ENCODE assay signal across 21 mouse cellular contexts in the genomic region with DNA sequence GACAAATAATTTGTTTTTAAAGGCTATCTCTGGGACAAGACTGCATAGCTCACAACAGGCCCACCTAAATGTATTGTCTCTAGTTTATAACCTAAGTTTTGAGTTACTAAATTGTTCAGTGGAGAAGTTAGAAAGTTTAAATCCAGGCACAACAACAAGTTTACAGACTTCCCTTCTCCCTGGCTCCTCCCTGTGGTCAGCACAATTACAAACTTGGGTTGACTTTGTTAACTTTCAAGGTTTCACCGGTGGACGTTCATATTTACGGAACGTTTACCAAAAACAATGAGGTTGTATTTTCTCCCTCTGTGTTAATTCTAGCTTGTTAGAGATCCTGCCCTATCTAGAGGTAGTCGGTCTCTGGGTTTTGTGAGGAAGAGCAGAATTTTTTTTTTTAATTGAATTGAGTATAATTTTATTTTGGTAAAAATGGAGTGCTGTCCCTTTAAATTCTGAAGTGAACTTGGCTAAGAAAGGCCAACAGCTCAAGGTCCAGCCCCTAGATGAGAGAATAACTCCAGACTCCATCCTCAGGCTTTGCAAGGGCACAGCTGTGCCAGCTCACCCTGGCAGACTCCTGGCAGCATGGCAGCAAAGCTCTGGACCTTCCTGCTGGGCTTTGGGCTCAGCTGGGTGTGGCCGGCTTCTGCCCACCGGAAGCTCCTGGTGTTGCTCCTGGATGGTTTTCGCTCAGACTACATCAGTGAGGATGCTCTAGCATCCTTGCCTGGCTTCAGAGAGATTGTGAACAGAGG. TPM values are rescaled to one million over a fixed set of nuclear protein-coding genes. Genes with fewer than 3 reads are reported as not detected.
A peak's percentile ranks its signal among the peaks of the same experiment; 100 is the strongest.
DNase-seq lines count a peak whose midpoint lies in the region; ATAC-seq and TF ChIP-seq lines count a peak whose summit lies in the region.
"Had no signal": no experiment of that assay in that cellular context is flagged by ENCODE, and none has a peak within 500 bp of the region (broad histone marks: within the 10 kb centered on the region; RNA-seq: fewer than 3 reads in every experiment).

A gene (plus strand): TSS at position 502 of the 755 bp plus-strand sequence.

- no peaks in the 10 kb centered on the region for H3K4me1 ChIP-seq in kidney, embryonic 14.5 days (ENCODE audit: control insufficient read depth, insufficient read depth, low read length)
- peaks cover 3% of the 10 kb centered on the region; the same call in 1 of the 2 replicates for H3K4me1 ChIP-seq in lung, adult 2 months (ENCODE audit: control insufficient read depth, insufficient read depth, low read length)
- H3K4me1 ChIP-seq in kidney, postnatal 0 days (replicated peaks; ENCODE audit: insufficient read depth, low read length) = 0 out of 2 replicates have a peak, but pooled peaks cover 2% of the 10 kb centered on the region
- no peaks in the 10 kb centered on the region for H3K4me1 ChIP-seq in hindbrain, embryonic 10.5 days (replicated peaks)
- H3K4me1 ChIP-seq: embryonic facial prominence, embryonic 15.5 days; heart, embryonic 15.5 days; hindbrain, embryonic 12.5 days; liver, embryonic 12.5 days; neural tube, embryonic 12.5 days; stomach, embryonic 15.5 days had no signal

- ATAC-seq in kidney, embryonic 14.5 days (ENCODE audit: low FRiP score, low TSS enrichment) = no peak
- ATAC-seq in kidney, postnatal 0 days (replicated peaks; ENCODE audit: low FRiP score, low read depth) = peak; percentile 68; the same call in 1 of the 2 replicates
- ATAC-seq: liver, embryonic 12.5 days; lung, postnatal 0 days had no signal

- no peak within 1 kb of the TSS for H3K4me3 ChIP-seq in kidney, embryonic 14.5 days (ENCODE audit: low read length)
- no peak within 1 kb of the TSS for H3K4me3 ChIP-seq in lung, adult 2 months (replicated peaks; ENCODE audit: extremely low read depth, low read depth, low read length)
- no peak within 1 kb of the TSS for H3K4me3 ChIP-seq in kidney, postnatal 0 days (replicated peaks; ENCODE audit: low read depth, low read length)
- H3K4me3 ChIP-seq in hindbrain, embryonic 10.5 days = no peak within 1 kb of the TSS
- H3K4me3 ChIP-seq: embryonic facial prominence, embryonic 15.5 days; heart, embryonic 15.5 days; hindbrain, embryonic 12.5 days; liver, embryonic 12.5 days; neural tube, embryonic 12.5 days; stomach, embryonic 15.5 days had no signal

- H3K9me3 ChIP-seq in kidney, embryonic 14.5 days (ENCODE audit: control insufficient read depth, low read length) = no peaks in the 10 kb centered on the region
- no peaks in the 10 kb centered on the region for H3K9me3 ChIP-seq in kidney, postnatal 0 days (replicated peaks; ENCODE audit: low read length)
- no peaks in the 10 kb centered on the region for H3K9me3 ChIP-seq in hindbrain, embryonic 10.5 days
- H3K9me3 ChIP-seq: embryonic facial prominence, embryonic 15.5 days; heart, embryonic 15.5 days; hindbrain, embryonic 12.5 days; liver, embryonic 12.5 days; neural tube, embryonic 12.5 days; stomach, embryonic 15.5 days had no signal

- H3K27me3 ChIP-seq in kidney, embryonic 14.5 days (ENCODE audit: control insufficient read depth, insufficient read depth, low read length) = no peaks in the 10 kb centered on the region
- no peaks in the 10 kb centered on the region for H3K27me3 ChIP-seq in kidney, postnatal 0 days (ENCODE audit: insufficient read depth, low read length)
- no peaks in the 10 kb centered on the region for H3K27me3 ChIP-seq in hindbrain, embryonic 10.5 days (ENCODE audit: insufficient read depth, poor library complexity, severe bottlenecking)
- H3K27me3 ChIP-seq: embryonic facial prominence, embryonic 15.5 days; heart, embryonic 15.5 days; hindbrain, embryonic 12.5 days; liver, embryonic 12.5 days; neural tube, embryonic 12.5 days; stomach, embryonic 15.5 days had no signal

- no peak for TF ChIP-seq CTCF in lung, adult 2 months (IDR thresholded peaks at IDR 0.05; ENCODE audit: insufficient read depth, low read length)
- no peak for TF ChIP-seq CTCF in kidney, postnatal 0 days (IDR thresholded peaks at IDR 0.05; ENCODE audit: low read depth)

- H3K9ac ChIP-seq in kidney, embryonic 14.5 days (ENCODE audit: low read depth, low read length) = no peak within 1 kb of the TSS
- no peak within 1 kb of the TSS for H3K9ac ChIP-seq in kidney, postnatal 0 days (ENCODE audit: low read depth, low read length)
- H3K9ac ChIP-seq: embryonic facial prominence, embryonic 15.5 days; heart, embryonic 15.5 days; hindbrain, embryonic 12.5 days; liver, embryonic 12.5 days; neural tube, embryonic 12.5 days; stomach, embryonic 15.5 days had no signal

- DNase-seq in kidney, adult 11 months = peak; percentile 78
- no peak for DNase-seq in lung, adult 2 months
- DNase-seq in lung, adult 18-20 months = no peak
- peak; percentile 43 for DNase-seq in adrenal gland, postnatal 10 days
- DNase-seq in kidney, postnatal 0 days (ENCODE audit: low spot score) = no peak
- DNase-seq in urinary bladder, adult 18-20 months (ENCODE audit: low spot score in 2 of 2) = no peak
- no peak for DNase-seq in hindbrain, embryonic 10.5 days (ENCODE audit: low spot score)
- DNase-seq: gastrocnemius, postnatal 36 days; right cerebral cortex, adult 18-20 months; spleen, adult 18-20 months; thymus, postnatal 14 days had no signal

- H3K36me3 ChIP-seq in kidney, embryonic 14.5 days (ENCODE audit: control insufficient read depth, insufficient read depth, low read length) = no peaks in the 10 kb centered on the region
- H3K36me3 ChIP-seq in kidney, postnatal 0 days (ENCODE audit: insufficient read depth, low read length) = no peaks in the 10 kb centered on the region
- H3K36me3 ChIP-seq in hindbrain, embryonic 10.5 days = no peaks in the 10 kb centered on the region
- H3K36me3 ChIP-seq: embryonic facial prominence, embryonic 15.5 days; heart, embryonic 15.5 days; hindbrain, embryonic 12.5 days; liver, embryonic 12.5 days; neural tube, embryonic 12.5 days; stomach, embryonic 15.5 days had no signal

- TF ChIP-seq POLR2A in lung, adult 2 months (IDR thresholded peaks at IDR 0.05; ENCODE audit: borderline replicate concordance, extremely low read depth, low read depth, low read length) = no peak

- no peak within 1 kb of the TSS for H3K27ac ChIP-seq in kidney, embryonic 14.5 days (ENCODE audit: low read depth, low read length)
- no peak within 1 kb of the TSS for H3K27ac ChIP-seq in kidney, postnatal 0 days
- H3K27ac ChIP-seq in hindbrain, embryonic 10.5 days = no peak within 1 kb of the TSS
- H3K27ac ChIP-seq: embryonic facial prominence, embryonic 15.5 days; heart, embryonic 15.5 days; hindbrain, embryonic 12.5 days; liver, embryonic 12.5 days; neural tube, embryonic 12.5 days; stomach, embryonic 15.5 days had no signal

- H3K4me2 ChIP-seq in kidney, embryonic 14.5 days (replicated peaks; ENCODE audit: low read depth, low read length) = no peak within 1 kb of the TSS
- no peak within 1 kb of the TSS for H3K4me2 ChIP-seq in kidney, postnatal 0 days (ENCODE audit: low read length)
- H3K4me2 ChIP-seq: embryonic facial prominence, embryonic 15.5 days; heart, embryonic 15.5 days; hindbrain, embryonic 12.5 days; liver, embryonic 12.5 days; neural tube, embryonic 12.5 days; stomach, embryonic 15.5 days had no signal

- WGBS in kidney, embryonic 14.5 days = 82% methylated on average over 8 of the region's 8 CpGs
- WGBS in lung, adult 2 months = 74% methylated on average over 8 of the region's 8 CpGs
- WGBS in kidney, postnatal 0 days = 76% methylated on average over 8 of the region's 8 CpGs
- 88% methylated on average over 8 of the region's 8 CpGs for WGBS in hindbrain, embryonic 10.5 days

RNA-seq across cellular contexts. Expression of the gene that starts here (rescaled TPM):
- polyA plus RNA-seq in kidney, embryonic 14.5 days (2014; fragmentation: Nextera tagmentation; extraction: Ambion mirVana) = 0.57 and 1.5 TPM in 2 replicates
- polyA plus RNA-seq in lung, adult 2 months (2012; rRNA removed) = 2.4 and 10.4 TPM in 2 replicates
- total RNA-seq in adrenal gland, postnatal 10 days (2021) = 1 to 10 TPM; 1.6 to 2.3 TPM
- polyA plus RNA-seq in kidney, postnatal 0 days (2015; fragmentation: Nextera tagmentation; extraction: Ambion mirVana) = 2.1 and 2.3 TPM in 2 replicates
- 0.43 and 0.68 TPM in 2 replicates for polyA plus RNA-seq in hindbrain, embryonic 10.5 days (2016; fragmentation: Nextera tagmentation; extraction: Ambion mirVana)
- total RNA-seq: common myeloid progenitor, adult 5-6 weeks had no signal
- polyA plus RNA-seq: C2C12 had no signal

Comparison
In these comparisons a context has a peak if more than half of its experiments do, and no peak if none do; other contexts are left out.
1. DNase-seq: peak in kidney, adult 11 months (single experiment) and adrenal gland, postnatal 10 days (single experiment); none in lung, adult 2 months (single experiment), lung, adult 18-20 months (0 of 2), kidney, postnatal 0 days (single experiment), urinary bladder, adult 18-20 months (0 of 2) and hindbrain, embryonic 10.5 days (single experiment).